Mouse (Mus musculus): ENCODE data around the gene Gcn1l1.

The Gcn1l1 gene

DNA sequence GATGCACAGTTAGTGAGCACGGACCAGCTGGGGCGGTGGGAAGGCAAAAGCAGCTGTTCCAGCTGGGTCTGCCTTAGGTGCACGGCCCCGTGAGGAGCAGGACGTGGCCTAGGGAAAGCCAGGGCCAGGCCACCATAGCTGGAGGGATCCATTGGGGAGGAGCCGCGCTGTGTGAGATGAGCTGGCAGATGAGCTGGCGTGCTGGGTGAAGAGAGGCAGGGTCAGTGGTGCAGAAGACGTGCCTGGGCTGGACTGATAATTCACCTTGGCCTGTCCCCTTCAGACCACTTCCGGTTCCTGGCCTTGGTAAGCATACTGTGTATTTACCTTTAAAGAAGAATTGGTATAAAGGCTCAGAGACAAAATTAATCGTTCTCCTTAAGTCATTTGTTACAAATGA is 46.5 kb downstream of the Gcn1l1 start:
- no peak for DNase-seq (ENCODE audit: low spot score in 2 of 2)

GRCm38 (mm10) chr5:115613332-115613731 is 48.3 kb downstream of the Gcn1l1 start:
- no peak for DNase-seq (ENCODE audit: low spot score in 2 of 2)

- no peak for DNase-seq (ENCODE audit: low spot score in 2 of 2)
Observed at GRCm38 (mm10) chr5:115614948-115615347, 49.9 kb downstream of the Gcn1l1 start.

GRCm38 (mm10) chr5:115619690-115620089 is 54.6 kb downstream of the Gcn1l1 start:
- no peak for DNase-seq (ENCODE audit: low spot score in 2 of 2)

DNA sequence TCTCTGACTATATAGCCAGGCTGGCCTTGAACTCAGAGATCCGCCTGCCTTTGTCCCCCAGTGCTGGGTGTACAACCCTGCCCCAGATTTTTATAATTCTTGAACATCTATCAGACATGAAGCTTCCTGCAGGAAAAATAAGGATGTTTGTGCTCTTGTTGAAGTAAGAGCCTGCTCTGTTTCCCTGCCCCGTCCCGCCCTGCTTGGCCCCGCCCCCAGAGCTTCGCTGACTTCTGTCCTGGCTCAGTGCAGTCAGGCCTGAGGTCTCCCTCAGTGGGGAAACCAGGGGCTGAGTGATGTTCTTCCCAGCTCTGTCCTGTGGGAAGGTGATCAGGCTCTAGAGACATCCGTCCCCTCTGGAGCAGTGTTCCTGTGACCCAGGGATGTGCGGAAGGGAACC is 57.6 kb downstream of the Gcn1l1 start:
- DNase-seq (ENCODE audit: low spot score in 2 of 2): no peak

DNA sequence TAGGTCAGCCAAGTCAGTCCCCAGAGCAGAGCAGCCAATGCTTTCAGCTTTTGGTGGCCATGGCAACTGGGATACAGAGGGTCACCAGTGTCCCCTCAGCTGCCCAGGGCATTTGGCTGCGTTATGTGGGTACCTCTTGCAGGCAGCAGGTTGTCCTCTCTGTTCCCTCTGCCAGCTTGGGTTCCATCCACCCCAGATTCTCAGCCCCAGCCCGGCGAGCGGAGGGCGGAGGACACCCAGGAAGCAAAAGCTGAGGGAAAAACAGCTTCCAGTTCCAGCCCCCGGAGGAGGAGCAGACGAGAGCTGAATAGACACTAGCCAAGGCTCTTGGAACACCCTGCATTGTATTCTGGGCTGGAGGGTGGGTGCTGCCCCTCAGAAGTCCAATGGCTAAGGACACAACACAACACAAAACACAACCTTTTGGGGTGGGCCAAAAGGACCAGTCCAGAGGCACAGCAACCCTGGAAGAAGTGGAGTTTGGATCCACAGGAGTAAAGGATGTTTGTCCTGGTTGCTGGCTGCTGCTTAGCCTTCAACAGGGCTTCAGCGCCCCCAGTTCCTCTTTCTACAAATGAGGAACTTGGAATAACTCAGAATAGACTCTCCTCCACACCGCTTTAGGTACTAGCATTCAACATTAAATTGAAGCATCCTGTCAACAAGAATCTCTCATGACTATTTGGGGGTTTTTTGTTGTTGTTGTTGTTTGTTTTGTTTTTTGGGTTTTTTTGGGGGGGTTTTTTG is 58.8 kb downstream of the Gcn1l1 start:
- DNase-seq (ENCODE audit: low spot score in 2 of 2): no peak

DNA sequence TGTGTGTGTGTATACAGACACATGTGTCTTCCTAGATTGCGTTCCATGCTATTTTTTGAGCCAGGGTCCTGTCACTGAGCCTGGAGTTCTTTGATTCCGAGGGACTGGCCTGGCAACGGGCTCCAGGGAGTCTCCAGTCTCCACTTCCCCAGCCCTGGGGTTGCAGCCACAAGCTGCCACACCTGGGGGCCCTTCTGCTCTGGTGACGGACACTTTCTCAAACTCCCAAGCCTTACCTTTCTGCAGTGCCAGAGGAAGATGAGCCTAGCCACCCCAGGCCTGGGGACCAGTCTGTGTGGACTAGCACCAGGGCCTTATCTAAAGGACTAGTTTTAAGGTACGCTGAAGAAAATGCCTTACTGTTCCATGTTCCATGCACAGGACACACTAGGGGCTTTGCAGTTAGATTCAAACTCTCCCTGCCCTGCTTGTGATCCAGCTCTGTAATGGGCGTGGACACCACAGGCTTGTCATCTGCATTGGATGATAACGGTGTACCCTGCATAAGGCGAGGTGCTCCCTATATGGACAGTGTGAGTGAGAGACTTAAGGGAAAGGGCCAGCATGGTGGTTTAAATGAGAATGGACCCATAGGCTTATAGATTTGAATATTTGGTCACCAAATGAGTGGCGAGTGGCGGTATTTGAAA is 61.3 kb downstream of the Gcn1l1 start:
- DNase-seq (ENCODE audit: low spot score in 2 of 2): no peak

- DNase-seq (ENCODE audit: low spot score in 2 of 2): no peak
Observed at GRCm38 (mm10) chr5:115628083-115628482, 63.0 kb downstream of the Gcn1l1 start.

DNA sequence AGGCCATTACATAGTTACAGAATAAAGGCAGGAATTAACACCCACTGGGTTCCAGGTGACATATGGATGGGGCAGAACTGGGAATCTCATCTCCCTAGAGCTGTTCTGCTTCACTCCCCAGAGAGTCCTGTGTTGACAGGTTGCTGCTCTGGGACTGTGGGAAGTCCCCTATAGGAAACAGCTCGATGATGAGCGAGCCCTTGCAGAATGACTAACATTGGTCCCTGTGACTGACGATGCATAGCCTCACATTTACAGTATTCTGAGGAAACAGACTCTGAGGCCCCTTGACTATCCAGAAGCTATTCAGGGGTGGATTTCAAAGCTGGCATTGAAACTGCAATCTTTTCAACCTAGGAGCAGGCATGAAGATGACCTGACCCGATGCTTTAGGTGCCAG is 64.6 kb downstream of the Gcn1l1 start:
- DNase-seq (ENCODE audit: low spot score in 2 of 2): no peak

GRCm38 (mm10) chr5:115630291-115630690 is 65.2 kb downstream of the Gcn1l1 start:
- no peak for DNase-seq (ENCODE audit: low spot score in 2 of 2)

DNA sequence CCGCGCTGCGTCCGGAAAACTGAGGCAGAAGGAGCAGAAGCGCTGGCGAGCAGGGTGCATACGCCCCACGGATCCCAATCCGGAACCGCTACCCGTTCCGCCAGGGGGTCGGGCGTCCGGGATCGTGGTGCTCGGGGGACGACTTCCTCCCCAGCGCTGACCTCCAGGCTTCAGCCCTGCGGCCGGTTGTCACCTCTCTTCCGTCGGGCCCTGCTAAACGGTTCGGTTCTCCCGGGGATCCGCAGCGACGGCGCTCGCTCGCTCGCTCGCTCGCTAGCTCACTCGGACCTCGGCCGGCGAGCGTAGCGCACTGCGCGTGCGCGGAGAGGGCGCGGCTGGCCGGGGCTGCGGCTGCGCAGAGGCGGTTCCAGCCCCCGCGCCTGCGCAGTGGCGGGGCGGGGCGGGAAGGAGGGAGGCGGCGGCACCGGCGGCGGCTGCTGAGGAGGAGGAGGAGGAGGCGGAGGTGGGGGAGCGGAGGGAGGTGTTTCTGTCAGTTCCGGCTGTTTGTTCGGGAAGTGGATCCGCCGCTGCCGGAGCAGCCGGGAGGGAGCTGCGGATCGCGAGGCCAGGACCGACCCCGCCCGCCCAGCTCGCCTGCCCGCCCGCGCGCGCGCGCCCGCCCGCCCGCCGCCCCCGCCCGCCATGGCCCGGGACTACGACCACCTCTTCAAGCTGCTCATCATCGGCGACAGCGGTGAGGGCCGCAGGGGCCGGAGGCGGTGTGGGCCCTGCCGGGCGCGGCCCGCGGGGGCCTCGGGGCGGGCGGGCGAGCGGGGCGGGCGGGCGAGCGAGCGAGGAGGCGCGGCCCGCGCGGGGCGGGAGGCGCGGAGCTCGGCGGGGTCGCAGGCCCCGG is 66.7 kb downstream of the Gcn1l1 start, which contains the start of gene Rab35:
TSS of gene Rab35 (plus strand) at position 404 of the 853 bp plus-strand sequence.
- peak; percentile 79 to 81 for DNase-seq (ENCODE audit: low spot score in 2 of 2)

DNA sequence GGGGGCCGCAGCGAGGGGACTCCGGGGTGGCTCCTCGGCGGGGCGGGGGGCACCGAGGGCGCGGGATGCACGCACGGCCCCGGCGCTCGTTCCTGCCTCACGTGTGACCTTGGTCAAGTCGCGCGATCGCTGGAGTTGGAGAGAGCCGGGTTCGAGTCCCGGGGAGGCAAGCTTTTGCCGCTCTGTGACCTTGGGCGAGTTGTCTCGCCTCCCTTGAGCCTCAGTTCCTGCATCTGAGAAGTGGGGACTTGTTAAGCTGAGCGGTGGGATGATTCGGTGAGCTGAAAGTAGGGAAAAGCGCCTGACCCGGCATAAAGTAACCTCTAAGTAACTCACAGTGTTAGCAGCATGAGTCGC is 67.3 kb downstream of the Gcn1l1 start:
- no peak for DNase-seq (ENCODE audit: low spot score in 2 of 2)

DNA sequence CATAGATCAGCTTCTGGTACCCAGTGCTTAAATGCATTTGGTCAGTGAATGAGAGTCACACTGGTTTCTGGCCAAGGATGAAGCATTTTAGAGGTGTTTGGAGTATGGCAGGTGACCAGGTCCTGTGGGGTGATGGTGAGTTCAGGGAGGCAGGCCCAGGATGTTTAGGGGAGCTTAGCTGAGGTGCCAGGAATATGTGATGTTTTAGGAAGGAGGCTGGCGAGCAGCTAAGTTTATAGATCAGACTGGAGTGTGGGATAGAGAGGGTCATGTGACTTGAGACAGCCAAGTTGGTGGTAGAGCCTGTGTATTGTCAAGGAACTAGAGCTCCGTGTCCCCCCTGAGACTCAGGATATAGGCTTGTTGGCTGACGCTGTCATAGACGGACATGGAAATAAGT is 68.0 kb downstream of the Gcn1l1 start:
- DNase-seq (ENCODE audit: low spot score in 2 of 2): no peak

DNA sequence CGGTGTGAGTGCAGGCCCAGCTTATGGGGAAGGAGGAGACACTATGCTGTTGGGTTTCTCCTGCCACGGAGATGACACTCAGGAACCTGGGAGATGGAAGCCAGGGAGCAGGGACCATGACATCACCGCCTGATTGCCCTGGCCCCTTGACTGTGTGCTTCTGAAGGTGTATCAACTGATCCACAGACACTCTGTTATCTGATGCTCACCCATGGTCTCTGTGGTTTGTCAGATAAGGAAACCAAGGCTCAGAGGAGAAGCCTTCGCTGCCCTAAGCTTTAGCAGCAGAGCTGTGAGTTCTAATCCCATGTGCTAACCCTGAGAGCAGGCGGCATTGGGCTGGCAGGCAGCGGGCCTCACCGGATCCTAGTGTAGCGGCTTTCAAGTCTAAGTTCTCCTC is 69.0 kb downstream of the Gcn1l1 start:
- DNase-seq (ENCODE audit: low spot score in 2 of 2): no peak

DNA sequence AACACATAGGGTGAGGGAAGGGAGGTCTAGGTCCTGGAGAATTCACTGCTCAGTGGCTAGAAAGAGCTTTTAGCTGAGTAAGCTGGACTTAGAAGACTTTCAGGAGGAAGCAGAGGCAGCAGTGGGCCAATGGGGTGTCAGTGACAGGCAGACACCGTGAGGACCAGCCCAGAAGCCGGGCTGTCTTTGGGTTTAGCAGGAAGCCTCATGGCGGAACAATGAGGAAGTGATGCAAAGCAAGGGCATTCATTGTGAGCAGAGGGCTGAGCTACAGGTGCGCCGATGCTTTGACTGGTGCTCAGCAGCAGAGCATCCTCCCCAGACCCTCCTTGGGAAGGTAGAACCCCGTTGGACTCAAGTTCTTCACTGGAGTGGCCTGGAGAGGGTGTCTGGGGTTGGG is 70.5 kb downstream of the Gcn1l1 start:
- no peak for DNase-seq (ENCODE audit: low spot score in 2 of 2)

GRCm38 (mm10) chr5:115644192-115644591 is 79.1 kb downstream of the Gcn1l1 start:
- DNase-seq (ENCODE audit: low spot score in 2 of 2): no peak

DNA sequence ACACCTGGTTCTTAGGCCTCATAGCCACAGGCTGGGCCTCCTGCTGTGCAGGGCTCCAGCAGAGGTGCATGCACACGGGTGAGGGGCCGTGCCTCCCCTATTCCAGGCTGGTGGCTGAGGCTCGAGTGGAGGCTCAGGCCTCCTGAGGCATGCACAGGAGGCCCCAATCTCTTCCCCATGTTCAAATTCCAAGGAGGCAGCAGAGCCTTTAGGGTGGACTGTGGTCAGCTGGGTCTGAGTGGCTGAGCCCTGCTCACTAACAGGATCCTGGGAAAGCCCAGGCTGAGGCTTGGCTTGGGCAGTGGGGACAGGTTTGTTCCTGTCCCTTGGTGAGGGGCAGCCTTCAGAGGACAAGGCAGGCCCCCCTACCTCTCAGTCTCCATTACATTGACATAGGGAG is 83.8 kb downstream of the Gcn1l1 start:
- DNase-seq (ENCODE audit: low spot score in 2 of 2): no peak

- DNase-seq (ENCODE audit: low spot score in 2 of 2): no peak
Observed at GRCm38 (mm10) chr5:115649699-115650098, 84.6 kb downstream of the Gcn1l1 start.

- DNase-seq (ENCODE audit: low spot score in 2 of 2): no peak
Observed at GRCm38 (mm10) chr5:115650885-115651284, 85.8 kb downstream of the Gcn1l1 start.

DNA sequence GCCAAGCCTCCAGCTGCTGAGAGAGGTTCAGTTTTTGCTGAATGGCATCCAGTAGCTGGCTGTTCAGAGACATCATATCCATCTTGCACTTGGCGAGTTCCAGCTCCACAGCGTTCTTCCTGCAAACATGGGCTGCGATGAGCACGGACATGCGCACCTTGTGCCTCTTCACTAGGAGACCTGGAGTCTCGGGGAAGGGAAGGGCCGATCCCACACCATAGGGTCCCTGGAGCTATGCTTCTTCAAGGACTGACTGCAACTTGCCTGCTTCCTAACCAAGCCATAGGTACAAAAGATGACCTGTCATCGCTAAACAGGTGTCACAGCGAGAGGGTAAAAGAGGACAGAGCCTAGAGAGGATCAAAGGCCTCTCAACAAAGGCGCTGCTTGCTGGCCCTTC is 86.8 kb downstream of the Gcn1l1 start:
- DNase-seq (ENCODE audit: low spot score in 2 of 2): no peak

- peak; percentile 99 to 100 for DNase-seq (ENCODE audit: low spot score in 2 of 2)
Observed at GRCm38 (mm10) chr5:115652681-115653575, 87.9 kb downstream of the Gcn1l1 start.

- DNase-seq (ENCODE audit: low spot score in 2 of 2): no peak
Observed at GRCm38 (mm10) chr5:115653776-115654175, 88.7 kb downstream of the Gcn1l1 start.

Data from frontal cortex, postnatal 14 days (tissue).